8 mouse cellular contexts compared by ENCODE assay signal in genomic region chr11:3515216-3515615, GRCm38 (mm10). TPM values are rescaled to one million over a fixed set of nuclear protein-coding genes. Genes with fewer than 3 reads are reported as not detected.
DNase-seq lines count a peak whose midpoint lies in the region; ATAC-seq and TF ChIP-seq lines count a peak whose summit lies in the region.

No protein-coding gene starts in this region.

- DNase-seq in cerebellum, adult 9-10 months: peak; percentile 71
- no peak for DNase-seq in cerebellum, postnatal 14 days
- DNase-seq in lung, postnatal 0 days (ENCODE audit: low spot score): peak; percentile 27
- no peak for DNase-seq in lung, postnatal 25 days (ENCODE audit: low spot score)
- no peak for DNase-seq in limb, embryonic 10.5 days (ENCODE audit: low spot score)
- DNase-seq in gastrocnemius, postnatal 10 days: no peak
- no peak for DNase-seq in cerebellum, adult 8-10 months

- WGBS in lung, postnatal 0 days: 20% methylated on average over 4 of the region's 4 CpGs
- WGBS in limb, embryonic 10.5 days: 9% methylated on average over 4 of the region's 4 CpGs
- 18% methylated on average over 4 of the region's 4 CpGs for WGBS in olfactory bulb, adult 2 months

- TF ChIP-seq POLR2A in olfactory bulb, adult 2 months (IDR thresholded peaks at IDR 0.05; ENCODE audit: insufficient read depth, low read depth, low read length): no peak

- 0 out of 2 replicates have a peak, but pooled peaks have one; percentile 0 for ATAC-seq in lung, postnatal 0 days

- no peak for TF ChIP-seq EP300 in lung, postnatal 0 days (IDR thresholded peaks at IDR 0.05)

- no peaks in the 10 kb centered on the region for H3K4me1 ChIP-seq in lung, postnatal 0 days (ENCODE audit: insufficient read depth, low read depth, low read length)
- peaks cover 19% of the 10 kb centered on the region for H3K4me1 ChIP-seq in limb, embryonic 10.5 days
- peaks cover 22% of the 10 kb centered on the region for H3K4me1 ChIP-seq in olfactory bulb, adult 2 months (ENCODE audit: control insufficient read depth, insufficient read depth, low read length)

- H3K27ac ChIP-seq in lung, postnatal 0 days (ENCODE audit: low read length): no peak overlapping the region
- H3K27ac ChIP-seq in limb, embryonic 10.5 days: peak overlapping the region; percentile 75
- peak overlapping the region; percentile 90 for H3K27ac ChIP-seq in olfactory bulb, adult 2 months (ENCODE audit: insufficient read depth, low read depth, low read length)

- H3K4me2 ChIP-seq in lung, postnatal 0 days (replicated peaks; ENCODE audit: low read depth, low read length): peak overlapping the region; percentile 61

- peak overlapping the region; percentile 34 for H3K4me3 ChIP-seq in lung, postnatal 0 days (ENCODE audit: low read depth, low read length)
- H3K4me3 ChIP-seq in limb, embryonic 10.5 days: peak overlapping the region; percentile 61
- H3K4me3 ChIP-seq in olfactory bulb, adult 2 months (ENCODE audit: insufficient read depth, low read depth, low read length): peak overlapping the region; percentile 82

- no peaks in the 10 kb centered on the region for H3K36me3 ChIP-seq in lung, postnatal 0 days (ENCODE audit: insufficient read depth, low read length)
- peaks cover 12% of the 10 kb centered on the region for H3K36me3 ChIP-seq in limb, embryonic 10.5 days

- H3K9me3 ChIP-seq in lung, postnatal 0 days (ENCODE audit: low read length): no peaks in the 10 kb centered on the region
- no peaks in the 10 kb centered on the region for H3K9me3 ChIP-seq in limb, embryonic 10.5 days (replicated peaks)

- TF ChIP-seq CTCF in lung, postnatal 0 days (IDR thresholded peaks at IDR 0.05): no peak
- no peak for TF ChIP-seq CTCF in olfactory bulb, adult 2 months (IDR thresholded peaks at IDR 0.05; ENCODE audit: insufficient read depth, low read depth, low read length)

- H3K27me3 ChIP-seq in lung, postnatal 0 days (replicated peaks; ENCODE audit: insufficient read depth, low read length): 0 out of 2 replicates have a peak, but pooled peaks cover 2% of the 10 kb centered on the region
- peaks cover 44% of the 10 kb centered on the region for H3K27me3 ChIP-seq in limb, embryonic 10.5 days (ENCODE audit: low read depth, poor library complexity, severe bottlenecking)

- peak overlapping the region; percentile 39; the same call in 1 of the 2 replicates for H3K9ac ChIP-seq in lung, postnatal 0 days (replicated peaks; ENCODE audit: low read depth)

RNA-seq across cellular contexts. Expression of gene Selenom, which starts 0.7 kb away (rescaled TPM):
- 60.8 and 62.8 TPM in 2 replicates for polyA plus RNA-seq in lung, postnatal 0 days (2015; fragmentation: Nextera tagmentation; extraction: Ambion mirVana)
- polyA plus RNA-seq in limb, embryonic 10.5 days (2016; fragmentation: Nextera tagmentation; extraction: Ambion mirVana): 24.4 and 35.0 TPM in 2 replicates
- polyA plus RNA-seq in olfactory bulb, adult 2 months (2012; ENCODE audit: insufficient read depth, insufficient read length, low replicate concordance, missing spikeins): not detected in 2 replicates
- 10 to 100 TPM; 44.4 to 56.3 TPM for total RNA-seq in gastrocnemius, postnatal 10 days (2021)

RNA-seq across cellular contexts. Expression of gene Inpp5j, which starts 10.6 kb away (rescaled TPM):
- polyA plus RNA-seq in lung, postnatal 0 days (2015; fragmentation: Nextera tagmentation; extraction: Ambion mirVana): 0.44 and 0.58 TPM in 2 replicates
- polyA plus RNA-seq in limb, embryonic 10.5 days (2016; fragmentation: Nextera tagmentation; extraction: Ambion mirVana): 0.06 and 0.09 TPM in 2 replicates
- polyA plus RNA-seq in olfactory bulb, adult 2 months (2012; ENCODE audit: insufficient read depth, insufficient read length, low replicate concordance, missing spikeins): not detected in 2 replicates
- 1 to 10 TPM; 1.8 to 2.2 TPM for total RNA-seq in gastrocnemius, postnatal 10 days (2021)

RNA-seq across cellular contexts. Expression of gene Smtn, which starts 25.2 kb away (rescaled TPM):
- 47.6 and 51.1 TPM in 2 replicates for polyA plus RNA-seq in lung, postnatal 0 days (2015; fragmentation: Nextera tagmentation; extraction: Ambion mirVana)
- polyA plus RNA-seq in limb, embryonic 10.5 days (2016; fragmentation: Nextera tagmentation; extraction: Ambion mirVana): 43.0 and 52.8 TPM in 2 replicates
- not detected in 2 replicates for polyA plus RNA-seq in olfactory bulb, adult 2 months (2012; ENCODE audit: insufficient read depth, insufficient read length, low replicate concordance, missing spikeins)
- 100 to 1,000 TPM; 182 to 198 TPM for total RNA-seq in gastrocnemius, postnatal 10 days (2021)

RNA-seq across cellular contexts. Expression of gene Pla2g3, which starts 27.1 kb away (rescaled TPM):
- polyA plus RNA-seq in lung, postnatal 0 days (2015; fragmentation: Nextera tagmentation; extraction: Ambion mirVana): 0.29 and 0.30 TPM in 2 replicates
- polyA plus RNA-seq in limb, embryonic 10.5 days (2016; fragmentation: Nextera tagmentation; extraction: Ambion mirVana): 1.2 and 1.5 TPM in 2 replicates
- not detected in 2 replicates for polyA plus RNA-seq in olfactory bulb, adult 2 months (2012; ENCODE audit: insufficient read depth, insufficient read length, low replicate concordance, missing spikeins)
- under 1 TPM in 1 of 2 experiments, not detected in 1; 0.09 TPM for total RNA-seq in gastrocnemius, postnatal 10 days (2021)

Comparison
In these comparisons a context has a peak if more than half of its experiments do, and no peak if none do; other contexts are left out.
1. DNase-seq: peak in cerebellum, adult 9-10 months (single experiment) and lung, postnatal 0 days (single experiment); none in cerebellum, postnatal 14 days (0 of 2), lung, postnatal 25 days (single experiment), limb, embryonic 10.5 days (single experiment), gastrocnemius, postnatal 10 days (single experiment) and cerebellum, adult 8-10 months (single experiment).
2. RNA of gene Selenom, which starts 0.7 kb away (polyA plus RNA-seq): 60.8 to 62.8 TPM in lung, postnatal 0 days and 24.4 to 35.0 TPM in limb, embryonic 10.5 days; not detected in olfactory bulb, adult 2 months; every median in the first group is over 10 times any median in the second.
3. RNA of gene Smtn, which starts 25.2 kb away (polyA plus RNA-seq): 43.0 to 52.8 TPM in limb, embryonic 10.5 days and 47.6 to 51.1 TPM in lung, postnatal 0 days; not detected in olfactory bulb, adult 2 months; every median in the first group is over 10 times any median in the second.
4. Peak in every context shown above with its lines, with median percentiles within 50 percentile points of each other: H3K4me3 ChIP-seq.